Mouse (Mus musculus): ENCODE measurements around the gene Tgfbr3. TPM values are rescaled to one million over a fixed set of nuclear protein-coding genes. Genes with fewer than 3 reads are reported as not detected.

The Tgfbr3 gene
- polyA plus RNA-seq, 1 experiment from 2014 or later, result 7.8 TPM

- Histone ChIP-seq H3K4me2 (no peak overlapping the region), H3K9ac (ENCODE audit: low read length) (no peak overlapping the region), H3K9me3 (ENCODE audit: control insufficient read depth, low read length) (no peaks in the 10 kb centered on the region), H3K27ac (ENCODE audit: low read depth, low read length) (no peak overlapping the region), H3K36me3 (ENCODE audit: control insufficient read depth, insufficient read depth, low read length) (no peaks in the 10 kb centered on the region), H3K27me3 (ENCODE audit: control insufficient read depth, insufficient read depth, low read length) (no peaks in the 10 kb centered on the region; the same call in 1 of the 2 replicates), H3K4me3 (ENCODE audit: low read depth, low read length) (no peak overlapping the region), H3K4me1 (ENCODE audit: control insufficient read depth, insufficient read depth, low read length) (peaks cover 37% of the 10 kb centered on the region)
- ATAC-seq (ENCODE audit: low FRiP score) (no peak), DNase-seq (ENCODE audit: low spot score, missing footprints) (peak; percentile 86)
Measured at GRCm38 (mm10) chr5:107147413-107147812, 142.0 kb downstream of the Tgfbr3 start.

GRCm38 (mm10) chr5:107146111-107146616 lies 143.3 kb downstream of the Tgfbr3 start:
- WGBS, result 65% methylated on average over 11 of the region's 11 CpGs
- H3K4me3 ChIP-seq (ENCODE audit: low read depth, low read length), result no peak overlapping the region
- DNase-seq (ENCODE audit: low spot score, missing footprints) (no peak), ATAC-seq (ENCODE audit: low FRiP score) (no peak)
- H3K27ac ChIP-seq (ENCODE audit: low read depth, low read length), result no peak overlapping the region
- H3K4me2 ChIP-seq, result no peak overlapping the region
- H3K9ac ChIP-seq (ENCODE audit: low read length), result no peak overlapping the region
- peaks cover 34% of the 10 kb centered on the region for H3K4me1 ChIP-seq (ENCODE audit: control insufficient read depth, insufficient read depth, low read length)
- no peaks in the 10 kb centered on the region for H3K36me3 ChIP-seq (ENCODE audit: control insufficient read depth, insufficient read depth, low read length)
- H3K27me3 ChIP-seq (ENCODE audit: control insufficient read depth, insufficient read depth, low read length), result no peaks in the 10 kb centered on the region; the same call in 1 of the 2 replicates
- no peaks in the 10 kb centered on the region for H3K9me3 ChIP-seq (ENCODE audit: control insufficient read depth, low read length)

- no peak overlapping the region for H3K9ac ChIP-seq (ENCODE audit: low read length)
- no peaks in the 10 kb centered on the region; the same call in 1 of the 2 replicates for H3K27me3 ChIP-seq (ENCODE audit: control insufficient read depth, insufficient read depth, low read length)
- H3K4me3 ChIP-seq (ENCODE audit: low read depth, low read length), result no peak overlapping the region
- no peak overlapping the region for H3K4me2 ChIP-seq
- no peak overlapping the region; the same call in 1 of the 2 replicates for H3K27ac ChIP-seq (ENCODE audit: low read depth, low read length)
- H3K4me1 ChIP-seq (ENCODE audit: control insufficient read depth, insufficient read depth, low read length), result peaks cover 30% of the 10 kb centered on the region
- 81% methylated on average over 4 of the region's 4 CpGs for WGBS
- no peaks in the 10 kb centered on the region for H3K36me3 ChIP-seq (ENCODE audit: control insufficient read depth, insufficient read depth, low read length)
- no peak for ATAC-seq (ENCODE audit: low FRiP score)
- H3K9me3 ChIP-seq (ENCODE audit: control insufficient read depth, low read length), result no peaks in the 10 kb centered on the region
- no peak for DNase-seq (ENCODE audit: low spot score, missing footprints)
Measured at GRCm38 (mm10) chr5:107145125-107145524, 144.3 kb downstream of the Tgfbr3 start.

- H3K4me1 ChIP-seq (ENCODE audit: control insufficient read depth, insufficient read depth, low read length), result peaks cover 35% of the 10 kb centered on the region
- no peak overlapping the region; the same call in 1 of the 2 replicates for H3K27ac ChIP-seq (ENCODE audit: low read depth, low read length)
- ATAC-seq (ENCODE audit: low FRiP score) (peak; percentile 28; the same call in 1 of the 2 replicates), DNase-seq (ENCODE audit: low spot score, missing footprints) (peak; percentile 86)
- no peak overlapping the region for H3K4me2 ChIP-seq
- no peaks in the 10 kb centered on the region; the same call in 1 of the 2 replicates for H3K27me3 ChIP-seq (ENCODE audit: control insufficient read depth, insufficient read depth, low read length)
- no peak overlapping the region for H3K9ac ChIP-seq (ENCODE audit: low read length)
- WGBS, result 31% methylated on average over 9 of the region's 9 CpGs
- no peaks in the 10 kb centered on the region for H3K36me3 ChIP-seq (ENCODE audit: control insufficient read depth, insufficient read depth, low read length)
- H3K4me3 ChIP-seq (ENCODE audit: low read depth, low read length), result no peak overlapping the region
- H3K9me3 ChIP-seq (ENCODE audit: control insufficient read depth, low read length), result no peaks in the 10 kb centered on the region
Measured at GRCm38 (mm10) chr5:107144263-107144843, 145.1 kb downstream of the Tgfbr3 start.

- 72% methylated on average over 5 of the region's 5 CpGs for WGBS
- H3K4me2 ChIP-seq, result no peak overlapping the region
- H3K27ac ChIP-seq (ENCODE audit: low read depth, low read length), result no peak overlapping the region
- no peak for DNase-seq (ENCODE audit: low spot score, missing footprints)
- H3K27me3 ChIP-seq (ENCODE audit: control insufficient read depth, insufficient read depth, low read length), result no peaks in the 10 kb centered on the region; the same call in 1 of the 2 replicates
- no peak for ATAC-seq (ENCODE audit: low FRiP score)
- H3K9me3 ChIP-seq (ENCODE audit: control insufficient read depth, low read length), result no peaks in the 10 kb centered on the region
- H3K4me1 ChIP-seq (ENCODE audit: control insufficient read depth, insufficient read depth, low read length), result peaks cover 30% of the 10 kb centered on the region
- no peak overlapping the region for H3K9ac ChIP-seq (ENCODE audit: low read length)
- no peaks in the 10 kb centered on the region for H3K36me3 ChIP-seq (ENCODE audit: control insufficient read depth, insufficient read depth, low read length)
- H3K4me3 ChIP-seq (ENCODE audit: low read depth, low read length), result no peak overlapping the region
Measured at GRCm38 (mm10) chr5:107143406-107143805, 146.0 kb downstream of the Tgfbr3 start.

GRCm38 (mm10) chr5:107142791-107143190 lies 146.6 kb downstream of the Tgfbr3 start:
- H3K4me2 ChIP-seq, result no peak overlapping the region
- H3K9me3 ChIP-seq (ENCODE audit: control insufficient read depth, low read length), result no peaks in the 10 kb centered on the region
- H3K4me3 ChIP-seq (ENCODE audit: low read depth, low read length), result no peak overlapping the region
- no peak overlapping the region for H3K27ac ChIP-seq (ENCODE audit: low read depth, low read length)
- H3K4me1 ChIP-seq (ENCODE audit: control insufficient read depth, insufficient read depth, low read length), result peaks cover 24% of the 10 kb centered on the region
- H3K9ac ChIP-seq (ENCODE audit: low read length), result no peak overlapping the region
- no peaks in the 10 kb centered on the region for H3K36me3 ChIP-seq (ENCODE audit: control insufficient read depth, insufficient read depth, low read length)
- WGBS, result 88% methylated on average over 5 of the region's 5 CpGs
- ATAC-seq (ENCODE audit: low FRiP score), result no peak
- DNase-seq (ENCODE audit: low spot score, missing footprints), result no peak
- no peaks in the 10 kb centered on the region; the same call in 1 of the 2 replicates for H3K27me3 ChIP-seq (ENCODE audit: control insufficient read depth, insufficient read depth, low read length)

GRCm38 (mm10) chr5:107141375-107141774 lies 148.1 kb downstream of the Tgfbr3 start:
- ATAC-seq (ENCODE audit: low FRiP score) (no peak), DNase-seq (ENCODE audit: low spot score, missing footprints) (no peak)
- 85% methylated on average over 5 of the region's 5 CpGs for WGBS
- H3K27ac ChIP-seq (ENCODE audit: low read depth, low read length), result no peak overlapping the region
- H3K4me2 ChIP-seq, result no peak overlapping the region
- no peaks in the 10 kb centered on the region for H3K9me3 ChIP-seq (ENCODE audit: control insufficient read depth, low read length)
- H3K9ac ChIP-seq (ENCODE audit: low read length), result no peak overlapping the region
- H3K27me3 ChIP-seq (ENCODE audit: control insufficient read depth, insufficient read depth, low read length), result no peaks in the 10 kb centered on the region; the same call in 1 of the 2 replicates
- H3K36me3 ChIP-seq (ENCODE audit: control insufficient read depth, insufficient read depth, low read length), result no peaks in the 10 kb centered on the region
- no peak overlapping the region for H3K4me3 ChIP-seq (ENCODE audit: low read depth, low read length)
- H3K4me1 ChIP-seq (ENCODE audit: control insufficient read depth, insufficient read depth, low read length), result peaks cover 22% of the 10 kb centered on the region

- Histone ChIP-seq H3K36me3 (ENCODE audit: control insufficient read depth, insufficient read depth, low read length) (no peaks in the 10 kb centered on the region), H3K4me2 (no peak overlapping the region), H3K4me3 (ENCODE audit: low read depth, low read length) (no peak overlapping the region), H3K9ac (ENCODE audit: low read length) (no peak overlapping the region), H3K9me3 (ENCODE audit: control insufficient read depth, low read length) (no peaks in the 10 kb centered on the region), H3K27me3 (ENCODE audit: control insufficient read depth, insufficient read depth, low read length) (no peaks in the 10 kb centered on the region; the same call in 1 of the 2 replicates), H3K4me1 (ENCODE audit: control insufficient read depth, insufficient read depth, low read length) (peaks cover 18% of the 10 kb centered on the region), H3K27ac (ENCODE audit: low read depth, low read length) (no peak overlapping the region)
- WGBS, result 65% methylated on average over 11 of the region's 11 CpGs
- ATAC-seq (ENCODE audit: low FRiP score) (no peak), DNase-seq (ENCODE audit: low spot score, missing footprints) (no peak)
Measured at GRCm38 (mm10) chr5:107139800-107140651, 149.4 kb downstream of the Tgfbr3 start.

- DNase-seq (ENCODE audit: low spot score, missing footprints) (no peak), ATAC-seq (ENCODE audit: low FRiP score) (no peak)
- Histone ChIP-seq H3K27me3 (ENCODE audit: control insufficient read depth, insufficient read depth, low read length) (no peaks in the 10 kb centered on the region), H3K4me2 (no peak overlapping the region), H3K9ac (ENCODE audit: low read length) (no peak overlapping the region), H3K4me3 (ENCODE audit: low read depth, low read length) (no peak overlapping the region), H3K27ac (ENCODE audit: low read depth, low read length) (no peak overlapping the region), H3K4me1 (ENCODE audit: control insufficient read depth, insufficient read depth, low read length) (no peaks in the 10 kb centered on the region), H3K36me3 (ENCODE audit: control insufficient read depth, insufficient read depth, low read length) (no peaks in the 10 kb centered on the region), H3K9me3 (ENCODE audit: control insufficient read depth, low read length) (no peaks in the 10 kb centered on the region)
- 94% methylated on average over 2 of the region's 2 CpGs for WGBS
Measured at GRCm38 (mm10) chr5:107133336-107133735, 156.1 kb downstream of the Tgfbr3 start.
